Mouse (Mus musculus) T-helper 2 cell (primary cell): ENCODE results near the gene Denr.

Experiments used
- in situ Hi-C: fragments of 300-600 bp; cut with MboI, MseI; formaldehyde crosslinking; loops from one replicate; pipeline ENCODE4 v1.15.1; 2025; ENCODE audit warnings: high pct_unique_total_duplicates

The Denr gene

DNA sequence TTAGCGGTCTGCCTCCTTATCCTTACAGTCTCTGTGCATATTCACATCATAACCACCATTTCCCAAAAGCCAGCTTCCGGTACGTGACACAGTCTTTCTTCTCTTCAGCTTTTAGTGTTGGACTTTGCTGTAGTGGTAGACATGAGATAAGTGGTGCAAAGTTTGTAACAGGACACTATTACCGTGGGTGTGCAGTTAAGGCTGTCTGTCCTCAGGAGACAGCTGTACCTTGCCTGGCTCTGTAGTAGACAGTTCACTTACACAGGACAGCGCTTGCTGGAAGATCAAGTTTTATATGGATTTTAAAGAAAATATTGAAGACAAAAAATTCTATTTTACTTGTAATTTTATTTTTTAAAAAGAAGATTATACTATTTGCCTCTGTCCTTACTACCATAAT is 61.5 kb downstream of the Denr start:
- in situ Hi-C loops: no loop called here

- in situ Hi-C loops: no loop called here
Observed at GRCm38 (mm10) chr5:123969216-123969615, 62.2 kb downstream of the Denr start.

DNA sequence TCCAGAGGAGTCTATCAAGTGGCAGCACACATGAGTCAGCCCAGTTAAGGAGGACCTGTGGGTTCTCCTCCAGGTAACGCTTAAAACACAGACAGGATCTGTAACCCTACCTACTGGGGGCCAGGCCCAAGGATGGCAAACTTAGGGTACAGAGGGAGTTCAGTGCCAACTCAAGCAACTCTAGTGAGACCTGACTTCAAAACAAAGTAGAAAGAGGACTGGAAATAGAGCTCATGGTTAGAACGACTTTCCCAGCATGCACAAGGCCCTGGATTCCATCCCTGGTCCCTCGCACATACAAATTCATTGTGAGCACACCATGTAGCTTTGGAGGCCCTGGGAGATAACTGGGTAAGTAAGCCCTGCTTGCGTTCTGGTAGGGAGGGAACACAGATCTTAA is 63.6 kb downstream of the Denr start:
- in situ Hi-C loops: no loop called here

DNA sequence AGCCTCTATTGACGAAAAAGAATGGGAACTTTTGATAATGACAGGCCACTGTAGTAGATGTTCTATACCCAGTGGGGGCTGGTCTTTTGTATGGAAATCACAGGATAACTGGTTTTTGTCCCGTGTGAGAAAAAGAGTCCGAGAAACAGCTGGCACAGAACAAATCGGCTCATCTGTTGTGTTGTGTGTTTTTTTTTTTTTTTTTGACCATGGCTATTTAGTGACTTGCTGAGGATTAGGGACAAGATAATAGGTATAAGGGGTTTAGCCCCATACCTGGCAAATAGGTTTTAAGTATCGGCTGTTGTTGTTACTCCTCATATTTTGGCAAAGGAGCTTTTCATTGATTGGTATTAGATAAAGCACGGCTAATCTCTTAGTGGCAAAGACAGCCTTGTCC is 65.5 kb downstream of the Denr start:
- in situ Hi-C loops: no loop called here

DNA sequence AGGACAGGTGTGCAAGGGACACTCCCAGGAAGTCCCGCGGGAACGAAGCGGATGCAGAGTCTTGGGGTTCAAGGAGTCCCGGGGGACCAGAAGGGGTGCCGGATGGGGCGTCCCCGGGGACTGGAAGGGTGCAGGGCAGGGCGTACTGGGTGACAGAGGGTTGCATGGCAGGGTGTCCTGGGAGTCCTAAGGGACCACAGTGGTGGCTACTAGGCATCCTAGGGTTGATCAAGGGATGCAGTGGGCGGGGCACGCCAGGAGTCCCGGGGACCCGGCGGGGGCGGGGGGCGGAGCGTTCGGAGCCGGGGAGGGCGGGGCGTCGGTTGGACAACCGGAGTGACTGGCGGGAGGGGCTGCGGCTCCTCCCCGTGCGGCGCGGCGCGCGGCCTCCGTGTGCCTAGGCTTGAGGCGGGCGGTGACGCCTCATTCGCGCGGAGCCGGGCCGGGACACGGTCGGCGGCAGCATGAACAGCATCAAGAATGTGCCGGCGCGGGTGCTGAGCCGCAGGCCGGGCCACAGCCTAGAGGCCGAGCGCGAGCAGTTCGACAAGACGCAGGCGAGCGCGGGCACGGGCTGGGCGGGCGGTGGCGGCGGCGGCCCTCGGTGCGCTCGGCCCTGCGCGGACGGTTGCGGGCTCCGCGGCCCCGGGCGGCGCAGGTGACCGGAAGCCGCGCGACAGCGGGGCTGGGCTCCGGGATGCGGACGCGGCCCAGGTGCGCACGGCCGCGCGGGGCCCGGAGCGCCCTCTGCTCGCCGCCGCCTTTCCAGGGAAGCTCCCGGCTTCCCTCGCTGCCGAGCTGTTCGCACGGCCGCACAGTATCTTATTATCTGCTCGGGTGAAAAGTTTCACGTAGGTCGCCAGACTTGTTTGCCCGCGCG is 66.6 kb downstream of the Denr start, which contains the start of gene Hip1r:
Gene Hip1r, plus strand, starts transcription at position 330 of the 880 bp plus-strand sequence.
- in situ Hi-C loops: no loop called here

DNA sequence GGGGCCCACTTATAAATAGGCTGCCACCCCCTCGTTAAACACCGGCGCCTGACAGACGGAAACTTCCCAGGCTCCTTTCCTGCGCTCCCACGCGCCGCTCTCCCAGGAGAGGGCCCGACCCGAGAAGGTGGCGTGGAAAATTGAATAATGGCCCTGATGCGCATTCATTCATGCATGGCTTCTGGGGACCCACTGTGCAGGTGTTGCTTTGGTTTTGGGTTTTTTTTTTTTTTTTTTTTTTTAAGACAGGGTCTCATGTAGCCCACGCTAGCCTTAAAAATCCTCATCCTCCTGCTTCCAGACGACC is 67.2 kb downstream of the Denr start:
- in situ Hi-C loops: no loop called here

- in situ Hi-C loops: loop anchor here (25.0 kb wide), 1 partner anchor 888 kb away; the partner anchor contains the start of genes Ccdc92 and Zfp664
Observed at GRCm38 (mm10) chr5:123974616-123975111, 67.7 kb downstream of the Denr start.

DNA sequence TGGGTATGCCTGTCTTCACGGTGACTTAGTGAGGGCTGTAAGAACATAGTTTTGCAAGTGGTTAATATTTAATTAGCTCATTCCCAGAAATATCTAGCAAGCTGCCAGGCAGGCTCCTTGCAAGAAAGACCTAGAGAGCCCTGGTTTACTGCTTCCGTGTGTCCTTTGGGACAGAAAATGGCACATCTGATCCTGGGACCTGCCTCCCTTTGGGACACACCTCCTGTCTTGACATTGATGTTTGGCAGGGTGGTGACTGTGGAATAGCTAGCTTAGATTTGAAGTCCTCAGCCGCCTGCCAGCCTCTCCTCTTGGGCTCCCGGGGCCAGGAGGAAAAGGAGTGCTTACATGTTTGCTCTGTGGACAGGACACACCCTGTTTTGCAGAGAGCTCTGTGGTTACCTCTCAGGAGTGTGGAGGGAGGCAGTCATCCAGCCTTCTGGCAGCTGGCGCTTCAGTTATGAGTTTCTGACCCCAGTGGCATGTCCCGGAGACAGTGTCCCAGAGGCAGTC is 68.7 kb downstream of the Denr start:
- in situ Hi-C loops: loop anchor here (25.0 kb wide), 1 partner anchor 887 kb away; the partner anchor contains the start of genes Ccdc92 and Zfp664

DNA sequence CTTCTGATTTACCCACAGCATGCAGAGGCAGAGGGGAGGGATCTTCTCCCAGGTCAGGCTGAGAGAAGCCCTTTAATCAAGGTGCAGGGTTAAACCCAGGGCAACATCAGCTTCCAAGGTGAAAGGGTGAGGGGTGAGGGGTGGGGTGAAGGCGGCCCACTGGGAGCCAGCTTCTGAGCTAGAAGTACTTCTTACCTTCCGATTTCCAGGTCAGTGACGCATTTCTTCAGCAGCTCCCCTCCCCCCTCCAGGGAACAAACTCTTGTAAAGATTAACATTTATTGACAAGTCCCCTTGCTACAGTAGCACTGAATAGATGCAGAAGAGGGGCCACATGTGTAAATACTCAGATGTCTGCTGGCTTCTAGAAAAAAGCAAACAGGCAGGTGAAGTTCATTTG is 70.3 kb downstream of the Denr start:
- in situ Hi-C loops: loop anchor here (25.0 kb wide), 1 partner anchor 885 kb away; the partner anchor contains the start of genes Ccdc92 and Zfp664

DNA sequence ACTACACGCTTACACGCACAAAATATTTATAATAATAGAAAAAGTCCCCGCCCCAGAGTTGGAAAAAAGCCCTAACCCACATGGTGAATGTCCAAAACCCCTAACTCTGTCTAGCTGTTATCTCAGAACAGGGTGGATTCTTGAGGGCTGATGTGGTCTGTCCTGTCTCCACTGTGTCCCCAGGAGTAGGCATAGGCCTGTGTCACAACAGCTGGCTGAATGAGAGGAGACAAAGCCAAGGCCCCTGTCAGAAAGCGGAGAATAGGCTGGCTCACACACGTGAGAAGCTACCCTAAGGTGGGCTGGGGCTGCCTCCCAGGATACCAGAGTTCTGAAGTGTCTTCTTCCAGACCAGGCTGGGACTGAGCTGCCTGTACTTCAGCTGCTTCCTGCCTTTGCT is 71.2 kb downstream of the Denr start:
- in situ Hi-C loops: loop anchor here (25.0 kb wide), 1 partner anchor 884 kb away; the partner anchor contains the start of genes Ccdc92 and Zfp664
